Mouse (Mus musculus) cortical plate, adult 2 months (tissue): ENCODE results near the gene Vasp. TPM values are rescaled to one million over a fixed set of nuclear protein-coding genes. Genes with fewer than 3 reads are reported as not detected.

Source experiments
- H3K27ac ChIP-seq: fragments of 200-500 bp; 2 replicates; pipeline ENCODE4 v1.5.1; 2012; ENCODE audit warnings: low read length, control low read depth, inconsistent platforms; ENCODE audit not compliant: insufficient read depth
- H3K4me1 ChIP-seq: fragments of 200-500 bp; 2 replicates; pipeline ENCODE4 v1.6.1; 2011; ENCODE audit warnings: low read length; ENCODE audit not compliant: control insufficient read depth, insufficient read depth
- H3K4me3 ChIP-seq: fragments of 200-500 bp; 2 replicates; pipeline ENCODE4 v1.5.1; 2011; ENCODE audit warnings: mild to moderate bottlenecking, low read length, control low read depth; ENCODE audit not compliant: insufficient read depth
- CTCF ChIP-seq: fragments of 200-500 bp; IDR thresholded peaks from 2 replicates; pipeline ENCODE4 v1.5.1; 2011; ENCODE audit warnings: mild to moderate bottlenecking, control low read depth, low read length; ENCODE audit not compliant: insufficient read depth; ENCODE audit errors: extremely low read depth
- POLR2A ChIP-seq: fragments of 200-500 bp; IDR thresholded peaks from 2 replicates; pipeline ENCODE4 v1.6.1; 2011; ENCODE audit warnings: mild to moderate bottlenecking, low read length, control low read depth; ENCODE audit not compliant: insufficient read depth; ENCODE audit errors: extremely low read depth
- polyA plus RNA-seq: library from polyadenylated mRNA; depleted of rRNA; stranded (reverse); fragments of >200 nt; gene quantifications from 2 replicates; pipeline ENCODE4 v1.2.3, GENCODE M21; 2012; rRNA removed

Vasp gene
- polyA plus RNA-seq = 15.3 and 16.5 TPM in 2 replicates

DNA sequence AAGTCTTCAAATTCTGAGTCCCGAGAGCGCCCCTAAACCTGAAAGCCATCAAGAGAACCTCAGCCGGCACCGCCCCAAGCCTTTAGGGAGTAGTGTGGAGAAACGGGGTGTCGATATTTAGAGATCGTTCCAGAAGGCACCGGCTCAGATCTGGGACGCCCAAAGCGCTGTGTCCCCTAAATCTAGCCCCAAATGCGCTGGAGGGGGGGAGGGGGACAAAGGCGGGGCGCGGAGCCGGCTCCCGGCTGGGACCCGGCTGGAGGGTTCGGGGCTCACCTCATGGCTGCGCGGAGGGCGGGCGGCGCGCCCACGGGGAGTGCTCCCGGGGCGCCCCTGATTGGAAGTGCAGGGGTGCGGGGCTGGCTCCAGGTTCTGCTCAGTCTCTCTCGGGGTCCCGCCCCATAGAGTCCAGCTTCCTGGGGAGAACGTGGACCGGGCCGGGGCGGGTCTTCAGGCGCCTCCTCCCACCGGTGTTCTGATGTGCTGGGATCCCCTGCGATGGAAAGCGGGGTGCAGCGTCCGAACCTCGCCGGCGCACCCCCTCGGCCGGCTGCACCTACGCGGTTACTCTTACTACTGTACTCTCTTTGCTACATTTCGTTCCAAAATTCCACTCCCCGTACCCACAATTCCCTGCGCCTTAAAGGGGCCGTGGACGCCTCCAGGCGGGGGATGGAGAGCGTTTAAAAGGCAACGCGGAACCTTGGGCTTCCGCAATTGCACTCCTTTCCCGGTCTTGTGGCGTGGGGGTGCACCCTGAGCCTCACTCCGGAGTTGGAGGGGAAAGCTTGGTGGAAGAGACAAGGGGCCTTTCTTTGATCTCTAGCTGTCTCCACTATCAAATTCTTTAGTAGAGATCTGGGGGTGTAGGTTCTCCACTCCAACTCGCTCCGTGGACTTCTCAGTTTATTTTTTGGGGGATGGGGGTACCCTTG is at the start of gene Vasp:
Vasp (minus strand) TSS at position 580 of the 935 bp plus-strand sequence.
- no peak for TF ChIP-seq CTCF
- peak; percentile 63 for TF ChIP-seq POLR2A

GRCm38 (mm10) chr7:19320637-19321036 is 49.0 kb upstream of the Vasp start:
- no peak for TF ChIP-seq POLR2A
- TF ChIP-seq CTCF = no peak
- H3K4me1 ChIP-seq = peaks cover 2% of the 10 kb centered on the region; the same call in 1 of the 2 replicates
- no peak overlapping the region for H3K27ac ChIP-seq
- H3K4me3 ChIP-seq = peak overlapping the region; percentile 63

More for the DNA sequence above, at the start of gene Vasp:
- Histone ChIP-seq H3K4me1 (no peaks in the 10 kb centered on the region), H3K27ac (peak within 1 kb of the TSS; percentile 11; the same call in 1 of the 2 replicates), H3K4me3 (peak within 1 kb of the TSS; percentile 56)

DNA sequence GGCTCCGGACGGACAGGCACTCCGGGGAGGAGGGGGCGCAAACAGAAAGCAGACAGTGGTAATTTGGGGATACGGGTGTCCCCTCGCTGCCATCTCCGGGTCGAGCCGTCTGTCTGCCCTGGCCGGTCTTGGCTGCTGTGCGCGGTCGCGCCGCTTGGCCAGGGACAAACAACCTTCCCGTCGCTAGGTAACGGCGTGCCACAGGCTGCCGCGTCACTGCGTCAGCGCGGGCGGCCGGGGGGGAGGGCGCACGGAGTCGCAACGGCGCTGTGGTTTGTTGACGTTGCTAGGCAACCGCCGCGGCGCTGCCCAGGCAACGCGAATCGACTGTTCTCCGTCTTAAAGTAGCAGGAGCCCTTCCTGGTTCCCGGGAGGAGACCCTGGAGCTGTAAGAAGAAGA is 48.3 kb upstream of the Vasp start:
- H3K4me3 ChIP-seq = peak overlapping the region; percentile 63
- H3K27ac ChIP-seq = peak overlapping the region; percentile 65
- TF ChIP-seq CTCF (no peak), POLR2A (peak; percentile 81)
- H3K4me1 ChIP-seq = peaks cover 2% of the 10 kb centered on the region; the same call in 1 of the 2 replicates

DNA sequence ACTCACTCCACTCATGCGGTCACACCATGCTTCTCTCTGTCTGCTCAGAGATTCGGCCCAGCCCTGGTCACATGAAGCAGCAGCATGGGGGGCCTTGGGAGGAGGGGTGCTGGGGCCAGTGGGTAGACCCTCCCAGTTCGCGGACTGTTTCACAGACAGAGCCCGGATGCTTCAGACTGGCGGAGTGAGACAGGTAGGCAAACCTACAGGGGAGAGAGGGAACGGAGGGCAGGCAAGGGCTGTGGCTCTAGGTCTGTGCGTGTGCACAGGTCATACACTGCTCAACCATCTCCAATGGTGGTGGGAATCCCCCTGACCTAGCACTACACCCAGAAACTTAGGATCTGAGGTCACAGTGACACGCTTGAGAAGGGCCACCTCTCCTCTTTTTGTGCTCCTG is 47.8 kb upstream of the Vasp start:
- Histone ChIP-seq H3K4me3 (peak overlapping the region; percentile 63), H3K27ac (peak overlapping the region; percentile 65), H3K4me1 (peaks cover 2% of the 10 kb centered on the region; the same call in 1 of the 2 replicates)
- TF ChIP-seq POLR2A = no peak
- TF ChIP-seq CTCF = no peak

GRCm38 (mm10) chr7:19318676-19319075 is 47.1 kb upstream of the Vasp start:
- TF ChIP-seq CTCF = no peak
- TF ChIP-seq POLR2A = no peak

GRCm38 (mm10) chr7:19318201-19318600 is 46.6 kb upstream of the Vasp start:
- TF ChIP-seq POLR2A = no peak
- no peak for TF ChIP-seq CTCF
- Histone ChIP-seq H3K4me1 (peaks cover 2% of the 10 kb centered on the region; the same call in 1 of the 2 replicates), H3K27ac (no peak overlapping the region), H3K4me3 (no peak overlapping the region)

More at GRCm38 (mm10) chr7:19318676-19319075, 47.1 kb upstream of the Vasp start:
- Histone ChIP-seq H3K4me3 (no peak overlapping the region), H3K27ac (no peak overlapping the region), H3K4me1 (peaks cover 2% of the 10 kb centered on the region; the same call in 1 of the 2 replicates)

GRCm38 (mm10) chr7:19316451-19317161 is 45.0 kb upstream of the Vasp start:
- peaks cover 2% of the 10 kb centered on the region; the same call in 1 of the 2 replicates for H3K4me1 ChIP-seq
- H3K27ac ChIP-seq = no peak overlapping the region
- H3K4me3 ChIP-seq = no peak overlapping the region
- TF ChIP-seq CTCF (no peak), POLR2A (no peak)

DNA sequence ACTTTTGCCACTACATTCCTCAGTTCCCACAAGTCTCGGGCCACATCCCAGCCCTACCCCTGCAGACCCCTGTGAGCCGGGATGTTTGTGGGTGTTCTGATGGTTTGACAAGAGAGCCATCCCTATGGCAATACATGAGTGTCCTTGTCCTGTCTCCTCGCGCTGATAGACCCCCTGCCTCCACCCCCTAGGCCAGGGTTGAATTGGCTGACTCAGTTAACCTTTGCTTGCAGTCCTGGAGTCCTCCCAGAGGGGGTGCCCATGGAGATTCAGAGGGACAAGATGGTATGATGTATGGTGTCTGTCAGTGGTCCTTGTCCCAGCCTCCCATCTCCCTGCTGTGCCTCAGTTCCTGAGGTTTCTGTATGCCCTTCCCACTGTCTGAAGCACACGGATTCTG is 42.4 kb upstream of the Vasp start:
- Histone ChIP-seq H3K4me1 (no peaks in the 10 kb centered on the region), H3K4me3 (no peak overlapping the region), H3K27ac (no peak overlapping the region)
- TF ChIP-seq CTCF (no peak), POLR2A (no peak)

GRCm38 (mm10) chr7:19311991-19312390 is 40.4 kb upstream of the Vasp start:
- H3K4me1 ChIP-seq = no peaks in the 10 kb centered on the region
- no peak overlapping the region for H3K27ac ChIP-seq
- no peak overlapping the region for H3K4me3 ChIP-seq
- no peak for TF ChIP-seq CTCF
- no peak for TF ChIP-seq POLR2A
